Mouse (Mus musculus) bone marrow macrophage, adult 2 months (primary cell): ENCODE results near the gene Olfr510.

Experiments
- CTCF ChIP-seq: IDR thresholded peaks from 2 replicates; pipeline ENCODE4 v1.5.1; 2012; ENCODE audit warnings: low read depth, mild to moderate bottlenecking, low read length, moderate library complexity
- POLR2A ChIP-seq: IDR thresholded peaks from 2 replicates; pipeline ENCODE4 v1.6.1; 2012; ENCODE audit warnings: mild to moderate bottlenecking, low read depth, low read length, borderline replicate concordance

DNA sequence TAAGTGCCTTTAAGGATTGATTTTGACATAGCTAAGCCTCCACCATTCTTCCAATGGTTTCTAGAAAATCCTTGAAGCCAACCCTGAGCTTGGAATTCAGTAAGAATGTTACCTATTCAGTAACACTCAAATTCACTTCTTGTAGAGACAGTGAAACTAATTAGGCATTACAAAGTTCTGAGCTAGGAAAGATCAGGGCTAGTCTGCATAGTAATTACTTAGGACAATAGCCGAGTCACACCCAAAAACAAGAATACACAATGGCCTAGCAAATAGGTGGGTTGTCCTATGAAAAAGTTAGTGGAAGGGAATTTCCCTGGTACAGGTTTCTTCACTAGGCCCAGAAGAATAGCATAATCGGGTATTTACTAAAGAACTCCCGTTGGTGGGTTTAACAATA lies 3.8 kb upstream of the Olfr510 start:
- no peak for TF ChIP-seq POLR2A
- TF ChIP-seq CTCF: no peak
